In the genomic region with DNA sequence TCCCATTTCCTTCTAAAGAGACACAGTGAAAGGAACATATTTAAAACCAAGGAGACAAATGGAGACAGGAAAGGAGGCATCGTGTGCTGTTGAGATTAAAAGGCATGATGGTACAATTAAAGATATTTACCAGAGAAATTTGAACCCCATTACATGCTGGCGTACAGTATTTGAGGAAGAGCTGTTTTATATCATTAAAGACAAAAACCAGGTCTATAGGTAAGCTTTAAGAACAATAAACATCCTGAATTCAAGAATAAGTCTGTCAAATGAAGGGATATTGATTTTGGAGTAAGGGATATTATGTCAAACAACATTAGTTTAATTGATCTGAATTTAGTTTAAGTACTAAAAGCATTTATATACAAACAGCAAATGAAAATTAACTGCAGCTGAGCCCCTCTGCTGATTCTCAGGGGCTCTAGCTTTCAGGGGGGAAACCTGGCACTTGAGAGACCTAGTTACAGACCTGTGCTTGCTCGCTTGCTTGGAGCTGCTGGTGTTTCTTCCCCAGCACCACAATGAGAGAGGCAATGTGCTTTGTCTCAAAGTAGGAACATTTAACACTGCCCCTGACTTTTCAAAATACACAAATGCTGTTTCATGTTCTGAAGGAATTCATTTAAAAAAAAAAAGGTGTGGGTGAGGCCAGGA, we compare ENCODE assay signal across 16 mouse cellular contexts.
"Had no signal": no experiment of that assay in that cellular context is flagged by ENCODE, and none has a peak within 500 bp of the region (broad histone marks: within the 10 kb centered on the region; RNA-seq: fewer than 3 reads in every experiment).

No protein-coding gene starts in this region.

- H3K27ac ChIP-seq: left cerebral cortex, adult 2 months; limb, embryonic 15.5 days; liver, embryonic 12.5 days; midbrain, embryonic 10.5 days; neural tube, embryonic 12.5 days had no signal

- H3K4me2 ChIP-seq: limb, embryonic 15.5 days; liver, embryonic 12.5 days; lung, embryonic 14.5 days; neural tube, embryonic 12.5 days had no signal

- H3K4me1 ChIP-seq: limb, embryonic 15.5 days; liver, embryonic 12.5 days; midbrain, embryonic 10.5 days had no signal

- H3K9me3 ChIP-seq: limb, embryonic 15.5 days; liver, embryonic 12.5 days; midbrain, embryonic 10.5 days; neural tube, embryonic 12.5 days had no signal

- ATAC-seq: inflammation-experienced regulatory T-cells, adult 6 months; liver, embryonic 12.5 days had no signal

- H3K9ac ChIP-seq: limb, embryonic 15.5 days; liver, embryonic 12.5 days; lung, embryonic 14.5 days; neural tube, embryonic 12.5 days had no signal

- H3K4me3 ChIP-seq: left cerebral cortex, adult 2 months; limb, embryonic 15.5 days; liver, embryonic 12.5 days; midbrain, embryonic 10.5 days; myocyte; neural tube, embryonic 12.5 days had no signal

- H3K36me3 ChIP-seq: limb, embryonic 15.5 days; liver, embryonic 12.5 days; midbrain, embryonic 10.5 days; neural tube, embryonic 12.5 days had no signal

- DNase-seq: kidney, adult 8-10 months; kidney, postnatal 10 days; lung, postnatal 10 days; lung, postnatal 4 days; midbrain, embryonic 14.5 days; retina, postnatal 1 day; right cerebral cortex, postnatal 4 days; spleen, adult 18-20 months had no signal

- H3K27me3 ChIP-seq: limb, embryonic 15.5 days; liver, embryonic 12.5 days; neural tube, embryonic 12.5 days had no signal
